ENCODE assay signal across 11 mouse cellular contexts in genomic region chr19:36689205-36689604, GRCm38 (mm10). TPM values are rescaled to one million over a fixed set of nuclear protein-coding genes. Genes with fewer than 3 reads are reported as not detected.
DNase-seq lines count a peak whose midpoint lies in the region; ATAC-seq and TF ChIP-seq lines count a peak whose summit lies in the region.
"Had no signal": no experiment of that assay in that cellular context is flagged by ENCODE, and none has a peak within 500 bp of the region (broad histone marks: within the 10 kb centered on the region; RNA-seq: fewer than 3 reads in every experiment).

No protein-coding gene starts in this region.

- H3K36me3 ChIP-seq in embryonic facial prominence, embryonic 13.5 days = no peaks in the 10 kb centered on the region
- no peaks in the 10 kb centered on the region for H3K36me3 ChIP-seq in liver, postnatal 0 days (replicated peaks; ENCODE audit: insufficient read depth, low read length)

- TF ChIP-seq CTCF in liver, postnatal 0 days (IDR thresholded peaks at IDR 0.05; ENCODE audit: low read depth) = no peak

- H3K9me3 ChIP-seq in embryonic facial prominence, embryonic 13.5 days = no peaks in the 10 kb centered on the region
- H3K9me3 ChIP-seq in liver, postnatal 0 days (ENCODE audit: low read length) = no peaks in the 10 kb centered on the region

- no peak for ATAC-seq in embryonic facial prominence, embryonic 13.5 days (ENCODE audit: insufficient number of reproducible peaks, insufficient read depth, low FRiP score, low TSS enrichment, low read depth)
- no peak for ATAC-seq in liver, postnatal 0 days
- ATAC-seq: Patski had no signal

- H3K4me2 ChIP-seq in embryonic facial prominence, embryonic 13.5 days = no peak overlapping the region
- no peak overlapping the region for H3K4me2 ChIP-seq in liver, postnatal 0 days (ENCODE audit: low read depth, low read length)

- H3K9ac ChIP-seq in embryonic facial prominence, embryonic 13.5 days = no peak overlapping the region
- no peak overlapping the region for H3K9ac ChIP-seq in liver, postnatal 0 days (replicated peaks)

- peak; percentile 9 for DNase-seq in layer of hippocampus, adult 9-11 months
- DNase-seq in layer of hippocampus, postnatal 25 days (ENCODE audit: extremely low spot score in 1 of 2, low spot score in 1 of 2) = no peak
- peak; percentile 61 for DNase-seq in heart, adult 8-10 months (ENCODE audit: low spot score)
- no peak for DNase-seq in liver, postnatal 0 days
- DNase-seq in adipocyte (ENCODE audit: low spot score) = no peak
- DNase-seq in cerebellum, adult 11-12 months = no peak
- no peak for DNase-seq in layer of hippocampus, adult 8-10 months (ENCODE audit: low spot score in 2 of 2)
- DNase-seq: right cerebral cortex, postnatal 14 days had no signal

- TF ChIP-seq EP300 in liver, postnatal 0 days (IDR thresholded peaks at IDR 0.05; ENCODE audit: low read depth) = no peak

- 46% methylated on average over 5 of the region's 5 CpGs for WGBS in embryonic facial prominence, embryonic 13.5 days
- WGBS in liver, postnatal 0 days (ENCODE audit: insufficient replicate concordance) = 43% methylated on average over 5 of the region's 5 CpGs

- peaks cover 44% of the 10 kb centered on the region for H3K4me1 ChIP-seq in embryonic facial prominence, embryonic 13.5 days
- peaks cover 14% of the 10 kb centered on the region for H3K4me1 ChIP-seq in liver, postnatal 0 days (ENCODE audit: insufficient read depth)

- H3K27ac ChIP-seq in embryonic facial prominence, embryonic 13.5 days = peak overlapping the region; percentile 97
- peak overlapping the region; percentile 76 for H3K27ac ChIP-seq in liver, postnatal 0 days (ENCODE audit: low read depth)

- H3K4me3 ChIP-seq in embryonic facial prominence, embryonic 13.5 days = no peak overlapping the region
- H3K4me3 ChIP-seq in liver, postnatal 0 days (ENCODE audit: low read depth, low read length) = no peak overlapping the region

- no peaks in the 10 kb centered on the region for H3K27me3 ChIP-seq in embryonic facial prominence, embryonic 13.5 days
- no peaks in the 10 kb centered on the region for H3K27me3 ChIP-seq in liver, postnatal 0 days (ENCODE audit: insufficient read depth, low read length)
- H3K27me3 ChIP-seq: Patski had no signal

RNA-seq across cellular contexts. Expression of gene Ppp1r3c, which starts 47.2 kb away (rescaled TPM):
- 10 to 100 TPM; 47.4 to 55.9 TPM for total RNA-seq in layer of hippocampus, postnatal 25 days (2021)
- 9.3 and 9.9 TPM in 2 replicates for polyA plus RNA-seq in embryonic facial prominence, embryonic 13.5 days (2015; fragmentation: Nextera tagmentation; extraction: Ambion mirVana)
- 100 to 1,000 TPM in 2 of 4 experiments, 10 to 100 TPM in 2; 82.2 to 179 (median 102) TPM for total RNA-seq in heart, adult 8-10 months (2022)
- polyA plus RNA-seq in liver, postnatal 0 days (2015; fragmentation: Nextera tagmentation; extraction: Ambion mirVana) = 11.3 and 12.0 TPM in 2 replicates
- total RNA-seq in layer of hippocampus, adult 8-10 months (2022) = 10 to 100 TPM; 54.6 to 70.2 (median 64.5) TPM
- total RNA-seq: common myeloid progenitor, adult 5-6 weeks had no signal

Comparison
In these comparisons a context has a peak if more than half of its experiments do, and no peak if none do; other contexts are left out.
1. DNase-seq: peak in layer of hippocampus, adult 9-11 months (single experiment) and heart, adult 8-10 months (single experiment); none in layer of hippocampus, postnatal 25 days (0 of 2), liver, postnatal 0 days (single experiment), adipocyte (single experiment), cerebellum, adult 11-12 months (single experiment) and layer of hippocampus, adult 8-10 months (0 of 2).